Mouse (Mus musculus) hindbrain, postnatal 0 days (tissue): Measurements from ENCODE around the gene Them4. TPM values are rescaled to one million over a fixed set of nuclear protein-coding genes. Genes with fewer than 3 reads are reported as not detected.

Experiments used
- ATAC-seq: fragments of 200-750 bp; cut with Nextera tagmentation; 2 replicates; pipeline ENCODE4 v1.8.0; 2017; ENCODE audit warnings: mild to moderate bottlenecking, moderate TSS enrichment, moderate library complexity
- DNase-seq: peaks from one replicate; pipeline ENCODE4 v3.0.0-alpha.2; 2015; ENCODE audit warnings: low spot score
- H3K27ac ChIP-seq: fragments of 300-500 bp; sonication (generic); 2 replicates; pipeline ENCODE4 v1.5.1; 2014; ENCODE audit warnings: mild to moderate bottlenecking
- H3K27me3 ChIP-seq: fragments of 300-500 bp; sonication (generic); 2 replicates; pipeline ENCODE4 v1.6.1; 2014; ENCODE audit warnings: low read length, mixed read lengths; ENCODE audit not compliant: insufficient read depth
- H3K36me3 ChIP-seq: fragments of 300-500 bp; sonication (generic); 2 replicates; pipeline ENCODE4 v1.6.1; 2014; ENCODE audit warnings: low read length, mixed read lengths; ENCODE audit not compliant: insufficient read depth
- H3K4me1 ChIP-seq: fragments of 300-500 bp; sonication (generic); 2 replicates; pipeline ENCODE4 v1.6.1; 2014; ENCODE audit warnings: antibody characterized with exemption, low read length, mixed read lengths; ENCODE audit not compliant: insufficient read depth
- H3K4me2 ChIP-seq: fragments of 300-500 bp; sonication (generic); 2 replicates; pipeline ENCODE4 v1.6.1; 2014; ENCODE audit warnings: low read depth, mild to moderate bottlenecking, low read length, moderate library complexity, mixed read lengths
- H3K4me3 ChIP-seq: fragments of 300-500 bp; sonication (generic); 2 replicates; pipeline ENCODE4 v1.5.1; 2014; ENCODE audit warnings: low read length
- H3K9ac ChIP-seq: fragments of 300-500 bp; sonication (generic); replicated peaks from 2 replicates; pipeline ENCODE4 v1.6.1; 2014; ENCODE audit warnings: mild to moderate bottlenecking, low read length, moderate library complexity, mixed read lengths
- H3K9me3 ChIP-seq: fragments of 300-500 bp; sonication (generic); 2 replicates; pipeline ENCODE4 v1.6.1; 2016; ENCODE audit warnings: low read length, mixed read lengths
- CTCF ChIP-seq: IDR thresholded peaks from 2 replicates; pipeline ENCODE4 v1.5.1; 2016; ENCODE audit warnings: antibody characterized with exemption, control low read depth, low read depth
- WGBS: fragments of 180-500 bp; shearing (Covaris S2); extraction: QIAGEN DNeasy Blood & Tissue Kit; methylation state at CpG from one replicate; pipeline ENCODE4 v1.1.7; 2014; 5-methylcytosine and 5-hydroxymethylcytosine counted together
- polyA plus RNA-seq: library from polyadenylated mRNA; unstranded; fragments of >200 nt; fragmentation: Nextera tagmentation; extraction: Ambion mirVana; gene quantifications from 2 replicates; pipeline ENCODE4 v1.2.1, GENCODE M21; 2015
- total RNA-seq: library from RNA; depleted of rRNA; stranded (reverse); fragments of >200 nt; gene quantifications from 2 replicates; pipeline ENCODE4 v1.2.3, GENCODE M21; 2014; rRNA removed

Them4 gene
- total and polyA plus RNA-seq, 2 experiments from 2014 or later, result 14.6 to 66.7 TPM

DNA sequence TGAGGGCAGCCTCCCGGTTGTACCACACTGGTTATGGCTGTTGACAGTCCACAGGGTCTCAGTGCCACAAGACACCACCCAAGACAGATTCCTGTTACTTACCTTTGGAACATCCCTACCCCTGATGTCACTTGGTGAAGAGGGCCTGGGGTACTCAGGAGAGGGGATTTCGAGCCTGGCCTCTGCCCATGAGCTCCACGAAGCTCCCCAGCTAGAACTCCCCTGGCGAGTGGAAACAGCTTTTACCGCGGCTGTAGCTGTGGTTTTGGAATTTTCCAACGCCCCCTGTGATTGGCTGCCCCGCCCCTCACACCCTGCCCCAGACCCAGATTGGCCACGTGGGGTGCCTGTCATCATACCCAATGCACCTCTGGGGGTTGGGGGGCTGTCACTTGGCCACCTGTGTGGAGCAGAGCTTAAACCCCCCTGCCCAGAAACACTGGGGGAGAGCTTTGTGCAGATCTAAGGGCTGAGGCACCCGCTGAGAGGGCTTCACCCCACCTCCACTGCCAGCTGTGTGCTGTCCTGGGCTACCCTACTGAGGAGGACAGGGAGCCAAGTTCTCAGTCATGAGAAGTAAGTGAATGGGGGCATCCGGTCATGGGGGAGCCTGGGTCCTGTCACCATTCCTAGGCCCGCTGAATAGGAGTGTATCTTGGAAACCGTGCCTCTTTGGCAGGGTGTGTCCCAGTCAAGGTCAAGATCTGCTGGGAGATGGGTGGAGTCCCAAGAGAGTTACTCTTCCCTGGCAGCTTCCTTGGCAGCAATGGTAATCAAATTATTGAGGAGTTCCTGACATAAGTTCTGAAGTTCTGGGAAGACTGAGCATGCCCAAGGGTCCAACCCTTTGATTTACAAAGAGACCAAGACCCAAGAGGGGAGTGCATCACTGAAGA lies 67.4 kb downstream of the Them4 start:
- WGBS, result 21% methylated on average over 13 of the region's 13 CpGs
- Histone ChIP-seq H3K4me1 (peaks cover 12% of the 10 kb centered on the region; the same call in 1 of the 2 replicates), H3K9ac (no peak overlapping the region), H3K4me3 (no peak overlapping the region), H3K9me3 (no peaks in the 10 kb centered on the region), H3K27ac (no peak overlapping the region), H3K36me3 (no peaks in the 10 kb centered on the region), H3K4me2 (no peak overlapping the region), H3K27me3 (no peaks in the 10 kb centered on the region)
- no peak for ATAC-seq
- no peak for DNase-seq
- no peak for TF ChIP-seq CTCF

GRCm38 (mm10) chr3:94379831-94380510 lies 70.1 kb downstream of the Them4 start:
- Histone ChIP-seq H3K4me2 (no peak overlapping the region), H3K4me1 (no peaks in the 10 kb centered on the region), H3K9me3 (no peaks in the 10 kb centered on the region), H3K27ac (no peak overlapping the region), H3K36me3 (no peaks in the 10 kb centered on the region), H3K9ac (no peak overlapping the region), H3K4me3 (no peak overlapping the region), H3K27me3 (no peaks in the 10 kb centered on the region)
- ATAC-seq (no peak), DNase-seq (no peak)
- 29% methylated on average over 9 of the region's 9 CpGs for WGBS
- TF ChIP-seq CTCF, result no peak

Other genes starting within 250 kb of the Them4 start
- gene Gm10697, start 237.4 kb upstream of the Them4 start, total RNA-seq, result not detected in 2 replicates
- not detected in 2 replicates for gene Gm10697, start 237.4 kb upstream of the Them4 start, polyA plus RNA-seq
- not detected in 2 replicates for gene Gm10696, start 131.9 kb upstream of the Them4 start, total RNA-seq
- not detected in 2 replicates for gene Gm10696, start 131.9 kb upstream of the Them4 start, polyA plus RNA-seq
- gene Gm5286, start 113.4 kb upstream of the Them4 start, total RNA-seq, result not detected in 2 replicates
- not detected in 2 replicates for gene Gm5286, start 113.4 kb upstream of the Them4 start, polyA plus RNA-seq
- gene Gm4778, start 46.1 kb upstream of the Them4 start, total RNA-seq, result not detected in 2 replicates
- gene Gm4778, start 46.1 kb upstream of the Them4 start, polyA plus RNA-seq, result not detected in 2 replicates
- gene Them5, start 32.0 kb downstream of the Them4 start, total RNA-seq, result not detected in 2 replicates
- 0.11 TPM in 1 of 2 replicates, not detected in the other for gene Them5, start 32.0 kb downstream of the Them4 start, polyA plus RNA-seq
- gene C2cd4d, start 52.3 kb downstream of the Them4 start, total RNA-seq, result 1.8 and 2.6 TPM in 2 replicates
- gene C2cd4d, start 52.3 kb downstream of the Them4 start, polyA plus RNA-seq, result 1.3 and 2.2 TPM in 2 replicates
- 1.5 TPM in 2 replicates for gene Rorc, start 62.7 kb downstream of the Them4 start, total RNA-seq
- 0.45 and 0.79 TPM in 2 replicates for gene Rorc, start 62.7 kb downstream of the Them4 start, polyA plus RNA-seq
- gene Lingo4, start 88.4 kb downstream of the Them4 start, total RNA-seq, result 3.7 and 3.9 TPM in 2 replicates
- gene Lingo4, start 88.4 kb downstream of the Them4 start, polyA plus RNA-seq, result 2.1 and 2.5 TPM in 2 replicates
- 11.8 and 13.7 TPM in 2 replicates for gene Tdrkh, start 103.2 kb downstream of the Them4 start, total RNA-seq
- 46.8 and 48.6 TPM in 2 replicates for gene Tdrkh, start 103.2 kb downstream of the Them4 start, polyA plus RNA-seq
- 45.8 and 49.2 TPM in 2 replicates for gene Mrpl9, start 133.2 kb downstream of the Them4 start, total RNA-seq
- 61.7 and 63.8 TPM in 2 replicates for gene Mrpl9, start 133.2 kb downstream of the Them4 start, polyA plus RNA-seq
- gene Oaz3, start 133.8 kb downstream of the Them4 start, total RNA-seq, result not detected in 2 replicates
- gene Oaz3, start 133.8 kb downstream of the Them4 start, polyA plus RNA-seq, result 0.60 and 1.2 TPM in 2 replicates
- gene Celf3, start 168.2 kb downstream of the Them4 start, total RNA-seq, result 156 and 184 TPM in 2 replicates
- 158 and 171 TPM in 2 replicates for gene Celf3, start 168.2 kb downstream of the Them4 start, polyA plus RNA-seq
- 2.3 and 4.1 TPM in 2 replicates for gene Riiad1, start 170.3 kb downstream of the Them4 start, total RNA-seq
- 15.7 and 18.3 TPM in 2 replicates for gene Riiad1, start 170.3 kb downstream of the Them4 start, polyA plus RNA-seq